Mouse (Mus musculus): Measurements from ENCODE around the gene Wdr25. TPM values are rescaled to one million over a fixed set of nuclear protein-coding genes. Genes with fewer than 3 reads are reported as not detected.

The Wdr25 gene
- polyA plus RNA-seq, 1 experiment from 2014 or later: 7.6 TPM

GRCm38 (mm10) chr12:108997249-108997648 is 103.8 kb downstream of the Wdr25 start:
- no peak overlapping the region for H3K4me3 ChIP-seq (replicated peaks)
- no peaks in the 10 kb centered on the region for H3K36me3 ChIP-seq (replicated peaks)
- H3K9ac ChIP-seq: no peak overlapping the region
- peaks cover 10% of the 10 kb centered on the region for H3K4me1 ChIP-seq
- H3K9me3 ChIP-seq: no peaks in the 10 kb centered on the region
- no peak overlapping the region for H3K27ac ChIP-seq
- 90% methylated on average over 8 of the region's 8 CpGs for WGBS
- H3K4me2 ChIP-seq: no peak overlapping the region
- ATAC-seq (ENCODE audit: low FRiP score): no peak
- 0 out of 2 replicates have a peak, but pooled peaks cover 3% of the 10 kb centered on the region for H3K27me3 ChIP-seq

GRCm38 (mm10) chr12:109002978-109003377 is 109.5 kb downstream of the Wdr25 start:
- no peak overlapping the region for H3K27ac ChIP-seq
- ATAC-seq (ENCODE audit: low FRiP score): no peak
- no peaks in the 10 kb centered on the region for H3K27me3 ChIP-seq
- H3K36me3 ChIP-seq (replicated peaks): no peaks in the 10 kb centered on the region
- no peak overlapping the region for H3K4me2 ChIP-seq
- H3K9me3 ChIP-seq: no peaks in the 10 kb centered on the region
- no peak overlapping the region for H3K4me3 ChIP-seq (replicated peaks)
- no peak overlapping the region for H3K9ac ChIP-seq
- peaks cover 20% of the 10 kb centered on the region for H3K4me1 ChIP-seq
- 81% methylated on average over 7 of the region's 7 CpGs for WGBS

GRCm38 (mm10) chr12:109010070-109010649 is 116.7 kb downstream of the Wdr25 start:
- no peak overlapping the region for H3K4me3 ChIP-seq (replicated peaks)
- no peak overlapping the region for H3K9ac ChIP-seq
- no peaks in the 10 kb centered on the region for H3K9me3 ChIP-seq
- H3K27me3 ChIP-seq: no peaks in the 10 kb centered on the region
- peak overlapping the region; percentile 61; the same call in 1 of the 2 replicates for H3K27ac ChIP-seq
- H3K36me3 ChIP-seq (replicated peaks): no peaks in the 10 kb centered on the region
- peaks cover 30% of the 10 kb centered on the region for H3K4me1 ChIP-seq
- WGBS: 57% methylated on average over 18 of the region's 18 CpGs
- no peak overlapping the region for H3K4me2 ChIP-seq
- ATAC-seq (ENCODE audit: low FRiP score): peak; percentile 78

- 0 out of 2 replicates have a peak, but pooled peaks cover 3% of the 10 kb centered on the region for H3K27me3 ChIP-seq
- no peak for ATAC-seq (ENCODE audit: low FRiP score)
- no peak overlapping the region for H3K4me2 ChIP-seq
- H3K4me1 ChIP-seq: no peaks in the 10 kb centered on the region
- H3K9me3 ChIP-seq: no peaks in the 10 kb centered on the region
- no peak overlapping the region for H3K4me3 ChIP-seq (replicated peaks)
- H3K36me3 ChIP-seq (replicated peaks): 0 out of 2 replicates have a peak, but pooled peaks cover 6% of the 10 kb centered on the region
- WGBS: 93% methylated on average over 10 of the region's 10 CpGs
- no peak overlapping the region for H3K27ac ChIP-seq
- H3K9ac ChIP-seq: no peak overlapping the region
Measured at GRCm38 (mm10) chr12:109022181-109022691, 128.8 kb downstream of the Wdr25 start.

GRCm38 (mm10) chr12:109022966-109023365 is 129.5 kb downstream of the Wdr25 start:
- Histone ChIP-seq H3K9me3 (no peaks in the 10 kb centered on the region), H3K4me1 (no peaks in the 10 kb centered on the region), H3K27ac (no peak overlapping the region), H3K4me3 (replicated peaks) (no peak overlapping the region), H3K9ac (no peak overlapping the region), H3K4me2 (no peak overlapping the region), H3K27me3 (0 out of 2 replicates have a peak, but pooled peaks cover 3% of the 10 kb centered on the region), H3K36me3 (replicated peaks) (0 out of 2 replicates have a peak, but pooled peaks cover 6% of the 10 kb centered on the region)
- 90% methylated on average over 5 of the region's 5 CpGs for WGBS
- ATAC-seq (ENCODE audit: low FRiP score): no peak

- Histone ChIP-seq H3K27me3 (0 out of 2 replicates have a peak, but pooled peaks cover 3% of the 10 kb centered on the region), H3K9ac (no peak overlapping the region), H3K4me3 (replicated peaks) (no peak overlapping the region), H3K4me2 (no peak overlapping the region), H3K4me1 (no peaks in the 10 kb centered on the region), H3K9me3 (no peaks in the 10 kb centered on the region), H3K36me3 (replicated peaks) (0 out of 2 replicates have a peak, but pooled peaks cover 6% of the 10 kb centered on the region), H3K27ac (no peak overlapping the region)
- ATAC-seq (ENCODE audit: low FRiP score): no peak
- 59% methylated on average over 9 of the region's 9 CpGs for WGBS
Measured at GRCm38 (mm10) chr12:109023780-109024179, 130.3 kb downstream of the Wdr25 start.

GRCm38 (mm10) chr12:109037026-109037425 is 143.6 kb downstream of the Wdr25 start:
- 0 out of 2 replicates have a peak, but pooled peaks cover 11% of the 10 kb centered on the region for H3K9me3 ChIP-seq
- H3K4me3 ChIP-seq (replicated peaks): no peak overlapping the region
- H3K27me3 ChIP-seq: peaks cover 63% of the 10 kb centered on the region
- H3K36me3 ChIP-seq (replicated peaks): no peaks in the 10 kb centered on the region
- peaks cover 26% of the 10 kb centered on the region for H3K4me1 ChIP-seq
- WGBS: 97% methylated on average over 2 of the region's 2 CpGs
- no peak overlapping the region for H3K4me2 ChIP-seq
- no peak overlapping the region for H3K27ac ChIP-seq
- H3K9ac ChIP-seq: no peak overlapping the region
- ATAC-seq (ENCODE audit: low FRiP score): no peak

- Histone ChIP-seq H3K27ac (peak overlapping the region; percentile 56), H3K27me3 (peaks cover 55% of the 10 kb centered on the region), H3K36me3 (replicated peaks) (no peaks in the 10 kb centered on the region), H3K9ac (no peak overlapping the region), H3K4me3 (replicated peaks) (no peak overlapping the region), H3K4me1 (peaks cover 26% of the 10 kb centered on the region), H3K4me2 (peak overlapping the region; percentile 10; the same call in 1 of the 2 replicates), H3K9me3 (0 out of 2 replicates have a peak, but pooled peaks cover 11% of the 10 kb centered on the region)
- WGBS: 19% methylated on average over 14 of the region's 14 CpGs
- no peak; the same call in 1 of the 2 replicates for ATAC-seq (ENCODE audit: low FRiP score)
Measured at GRCm38 (mm10) chr12:109038179-109038819, 144.9 kb downstream of the Wdr25 start.

- 71% methylated on average over 7 of the region's 7 CpGs for WGBS
- Histone ChIP-seq H3K27ac (no peak overlapping the region), H3K4me3 (replicated peaks) (no peak overlapping the region), H3K36me3 (replicated peaks) (no peaks in the 10 kb centered on the region), H3K4me2 (no peak overlapping the region), H3K4me1 (peaks cover 26% of the 10 kb centered on the region), H3K27me3 (peaks cover 56% of the 10 kb centered on the region), H3K9ac (no peak overlapping the region), H3K9me3 (0 out of 2 replicates have a peak, but pooled peaks cover under 1% of the 10 kb centered on the region)
- ATAC-seq (ENCODE audit: low FRiP score): peak; percentile 9; the same call in 1 of the 2 replicates
Measured at GRCm38 (mm10) chr12:109039311-109039710, 145.9 kb downstream of the Wdr25 start.

GRCm38 (mm10) chr12:109044497-109044896 is 151.1 kb downstream of the Wdr25 start:
- no peak overlapping the region for H3K4me2 ChIP-seq
- H3K9ac ChIP-seq: no peak overlapping the region
- no peak overlapping the region for H3K27ac ChIP-seq
- no peaks in the 10 kb centered on the region for H3K36me3 ChIP-seq (replicated peaks)
- H3K9me3 ChIP-seq: no peaks in the 10 kb centered on the region
- no peak for ATAC-seq (ENCODE audit: low FRiP score)
- H3K4me3 ChIP-seq (replicated peaks): no peak overlapping the region
- H3K27me3 ChIP-seq: peaks cover 67% of the 10 kb centered on the region
- 21% methylated on average over 5 of the region's 5 CpGs for WGBS
- 0 out of 2 replicates have a peak, but pooled peaks cover 3% of the 10 kb centered on the region for H3K4me1 ChIP-seq

GRCm38 (mm10) chr12:109045581-109045980 is 152.2 kb downstream of the Wdr25 start:
- peaks cover 73% of the 10 kb centered on the region for H3K27me3 ChIP-seq
- H3K4me1 ChIP-seq: no peaks in the 10 kb centered on the region
- no peak overlapping the region for H3K27ac ChIP-seq
- no peak overlapping the region for H3K4me3 ChIP-seq (replicated peaks)
- H3K9me3 ChIP-seq: no peaks in the 10 kb centered on the region
- ATAC-seq (ENCODE audit: low FRiP score): no peak
- H3K9ac ChIP-seq: no peak overlapping the region
- 86% methylated on average over 7 of the region's 7 CpGs for WGBS
- H3K4me2 ChIP-seq: no peak overlapping the region
- no peaks in the 10 kb centered on the region for H3K36me3 ChIP-seq (replicated peaks)

- no peaks in the 10 kb centered on the region for H3K9me3 ChIP-seq
Measured at GRCm38 (mm10) chr12:109049949-109050348, 156.5 kb downstream of the Wdr25 start.

More at GRCm38 (mm10) chr12:109049949-109050348, 156.5 kb downstream of the Wdr25 start:
- Histone ChIP-seq H3K4me2 (no peak overlapping the region), H3K4me1 (peaks cover 28% of the 10 kb centered on the region), H3K4me3 (replicated peaks) (no peak overlapping the region), H3K9ac (no peak overlapping the region), H3K27me3 (peaks cover 88% of the 10 kb centered on the region), H3K36me3 (replicated peaks) (no peaks in the 10 kb centered on the region), H3K27ac (no peak overlapping the region)
- ATAC-seq (ENCODE audit: low FRiP score): no peak
- 85% methylated on average over 4 of the region's 4 CpGs for WGBS
